ENCODE assay signal across 16 mouse cellular contexts in genomic region chr9:59271081-59271480, GRCm38 (mm10). TPM values are rescaled to one million over a fixed set of nuclear protein-coding genes. Genes with fewer than 3 reads are reported as not detected.
DNase-seq lines count a peak whose midpoint lies in the region; ATAC-seq lines count a peak whose summit lies in the region.
"Had no signal": no experiment of that assay in that cellular context is flagged by ENCODE, and none has a peak within 500 bp of the region (broad histone marks: within the 10 kb centered on the region; RNA-seq: fewer than 3 reads in every experiment).

No protein-coding gene starts in this region.

- no peaks in the 10 kb centered on the region for H3K9me3 ChIP-seq in kidney, embryonic 14.5 days (ENCODE audit: control insufficient read depth, low read length)
- H3K9me3 ChIP-seq in liver, embryonic 13.5 days (replicated peaks): no peaks in the 10 kb centered on the region
- H3K9me3 ChIP-seq: heart, embryonic 15.5 days; hindbrain, embryonic 12.5 days; neural tube, embryonic 13.5 days had no signal

- no peaks in the 10 kb centered on the region for H3K27me3 ChIP-seq in kidney, embryonic 14.5 days (ENCODE audit: control insufficient read depth, insufficient read depth, low read length)
- no peaks in the 10 kb centered on the region for H3K27me3 ChIP-seq in liver, embryonic 13.5 days
- H3K27me3 ChIP-seq: CH12.LX; heart, embryonic 15.5 days; hindbrain, embryonic 12.5 days; neural tube, embryonic 13.5 days had no signal

- peak overlapping the region; percentile 44; the same call in 1 of the 2 replicates for H3K27ac ChIP-seq in kidney, embryonic 14.5 days (ENCODE audit: low read depth, low read length)
- H3K27ac ChIP-seq in liver, embryonic 13.5 days: no peak overlapping the region
- H3K27ac ChIP-seq: heart, embryonic 15.5 days; hindbrain, embryonic 12.5 days; liver, embryonic 14.5 days; neural tube, embryonic 13.5 days had no signal

- peak; percentile 44 for DNase-seq in adrenal gland, postnatal 14 days
- no peak for DNase-seq in adrenal gland, postnatal 25 days
- DNase-seq in kidney, adult 18-20 months: no peak
- DNase-seq in A20 (ENCODE audit: low read depth, low spot score): peak; percentile 66
- DNase-seq in liver, embryonic 13.5 days: no peak
- no peak for DNase-seq in spleen, postnatal 10 days (ENCODE audit: low spot score in 2 of 2)
- DNase-seq in cerebellum, postnatal 36 days: no peak
- DNase-seq: cerebellum, adult 9-10 months; gastrocnemius, postnatal 14 days; right cerebral cortex, postnatal 14 days had no signal

- H3K4me2 ChIP-seq in kidney, embryonic 14.5 days (replicated peaks; ENCODE audit: low read depth, low read length): no peak overlapping the region
- H3K4me2 ChIP-seq in liver, embryonic 13.5 days: peak overlapping the region; percentile 10
- H3K4me2 ChIP-seq: heart, embryonic 15.5 days; hindbrain, embryonic 12.5 days; neural tube, embryonic 13.5 days had no signal

- H3K4me3 ChIP-seq in kidney, embryonic 14.5 days (ENCODE audit: low read length): no peak overlapping the region
- H3K4me3 ChIP-seq in liver, embryonic 13.5 days (replicated peaks): no peak overlapping the region
- H3K4me3 ChIP-seq: heart, embryonic 15.5 days; hindbrain, embryonic 12.5 days; neural tube, embryonic 13.5 days had no signal

- no peaks in the 10 kb centered on the region for H3K36me3 ChIP-seq in kidney, embryonic 14.5 days (ENCODE audit: control insufficient read depth, insufficient read depth, low read length)
- H3K36me3 ChIP-seq in liver, embryonic 13.5 days: no peaks in the 10 kb centered on the region
- H3K36me3 ChIP-seq: heart, embryonic 15.5 days; hindbrain, embryonic 12.5 days; neural tube, embryonic 13.5 days had no signal

- H3K9ac ChIP-seq in kidney, embryonic 14.5 days (ENCODE audit: low read depth, low read length): no peak overlapping the region
- H3K9ac ChIP-seq in liver, embryonic 13.5 days: no peak overlapping the region
- H3K9ac ChIP-seq: heart, embryonic 15.5 days; hindbrain, embryonic 12.5 days; liver, embryonic 14.5 days; neural tube, embryonic 13.5 days had no signal

- 19% methylated on average over 4 of the region's 4 CpGs for WGBS in kidney, embryonic 14.5 days
- 38% methylated on average over 4 of the region's 4 CpGs for WGBS in liver, embryonic 13.5 days (ENCODE audit: insufficient replicate concordance)

- peaks cover 12% of the 10 kb centered on the region for H3K4me1 ChIP-seq in kidney, embryonic 14.5 days (ENCODE audit: control insufficient read depth, insufficient read depth, low read length)
- H3K4me1 ChIP-seq in liver, embryonic 13.5 days (replicated peaks): peaks cover 21% of the 10 kb centered on the region

- ATAC-seq in kidney, embryonic 14.5 days (ENCODE audit: low FRiP score, low TSS enrichment): no peak
- no peak for ATAC-seq in liver, embryonic 13.5 days (ENCODE audit: low read depth)

RNA-seq across cellular contexts. Expression of gene Adpgk, which starts 20.3 kb away (rescaled TPM):
- total RNA-seq in adrenal gland, postnatal 14 days (2021): 24.9 and 28.8 TPM in 2 replicates
- 28.6 and 31.1 TPM in 2 replicates for total RNA-seq in adrenal gland, postnatal 25 days (2021)
- 34.9 and 45.5 TPM in 2 replicates for polyA plus RNA-seq in kidney, embryonic 14.5 days (2014; fragmentation: Nextera tagmentation; extraction: Ambion mirVana)
- 16.6 and 19.6 TPM in 2 replicates for polyA plus RNA-seq in liver, embryonic 13.5 days (2015; fragmentation: Nextera tagmentation; extraction: Ambion mirVana)

Comparison
In these comparisons a context has a peak if more than half of its experiments do, and no peak if none do; other contexts are left out.
1. DNase-seq: peak in adrenal gland, postnatal 14 days (single experiment) and A20 (single experiment); none in adrenal gland, postnatal 25 days (single experiment), kidney, adult 18-20 months (single experiment), liver, embryonic 13.5 days (single experiment), spleen, postnatal 10 days (0 of 2) and cerebellum, postnatal 36 days (0 of 2).